Mouse (Mus musculus) hindbrain, embryonic 12.5 days (tissue): ENCODE measurements around the gene Sobp. TPM values are rescaled to one million over a fixed set of nuclear protein-coding genes. Genes with fewer than 3 reads are reported as not detected.

Experiments used
- ATAC-seq: fragments of 200-750 bp; cut with Nextera tagmentation; 2 replicates; pipeline ENCODE4 v1.8.0; 2017; ENCODE audit warnings: moderate TSS enrichment; ENCODE audit not compliant: low FRiP score
- H3K27ac ChIP-seq: fragments of 300-500 bp; sonication (generic); 2 replicates; pipeline ENCODE4 v1.5.1; 2016; ENCODE audit warnings: mild to moderate bottlenecking
- H3K27me3 ChIP-seq: fragments of 300-500 bp; sonication (generic); 2 replicates; pipeline ENCODE4 v1.6.1; 2016; ENCODE audit warnings: mild to moderate bottlenecking
- H3K36me3 ChIP-seq: fragments of 300-500 bp; sonication (generic); 2 replicates; pipeline ENCODE4 v1.6.1; 2016; ENCODE audit warnings: mild to moderate bottlenecking
- H3K4me1 ChIP-seq: fragments of 300-500 bp; sonication (generic); 2 replicates; pipeline ENCODE4 v1.6.1; 2016
- H3K4me2 ChIP-seq: fragments of 300-500 bp; sonication (generic); replicated peaks from 2 replicates; pipeline ENCODE4 v1.6.1; 2016; ENCODE audit warnings: mild to moderate bottlenecking
- H3K4me3 ChIP-seq: fragments of 300-500 bp; sonication (generic); 2 replicates; pipeline ENCODE4 v1.5.1; 2016; ENCODE audit warnings: mild to moderate bottlenecking
- H3K9ac ChIP-seq: fragments of 300-500 bp; sonication (generic); 2 replicates; pipeline ENCODE4 v1.6.1; 2016; ENCODE audit warnings: mild to moderate bottlenecking, moderate library complexity
- H3K9me3 ChIP-seq: fragments of 300-500 bp; sonication (generic); replicated peaks from 2 replicates; pipeline ENCODE4 v1.6.1; 2016; ENCODE audit warnings: mild to moderate bottlenecking
- WGBS: fragments of 180-500 bp; shearing (Covaris S2); methylation state at CpG from one replicate; pipeline ENCODE4 v1.1.7; 2016; 5-methylcytosine and 5-hydroxymethylcytosine counted together
- polyA plus RNA-seq: library from polyadenylated mRNA; unstranded; fragments of >200 nt; fragmentation: Nextera tagmentation; extraction: Ambion mirVana; gene quantifications from 2 replicates; pipeline ENCODE4 v1.2.1, GENCODE M21; 2016

The Sobp gene
- polyA plus RNA-seq, 1 experiment from 2014 or later = 11.5 TPM

DNA sequence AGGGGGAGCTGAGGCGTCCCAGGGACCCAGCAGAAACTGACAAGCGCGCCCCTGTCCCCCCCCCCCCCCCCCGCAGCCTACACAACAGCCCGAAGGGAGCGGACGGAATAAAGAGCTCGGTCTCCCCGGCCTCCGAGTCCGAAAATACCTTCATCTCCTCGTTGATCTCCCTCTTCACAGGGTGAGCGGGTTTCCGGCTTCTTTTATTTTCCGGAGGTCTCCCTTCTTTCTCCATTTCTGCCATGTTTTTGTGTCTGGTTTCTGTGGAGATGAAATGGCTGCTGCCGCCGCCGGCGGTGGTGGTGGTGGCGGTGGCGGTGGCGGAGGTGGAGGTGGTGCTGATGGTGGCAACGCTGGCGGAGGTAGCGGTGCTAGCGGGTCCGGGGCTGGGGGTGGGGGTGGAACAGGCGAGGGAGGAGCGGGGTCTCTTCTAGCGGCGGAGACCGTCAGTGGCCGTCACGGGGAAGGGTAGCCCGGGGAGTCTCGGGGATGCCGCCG lies 453 bp downstream of the Sobp start:
- H3K9me3 ChIP-seq = no peaks in the 10 kb centered on the region
- peaks cover 28% of the 10 kb centered on the region for H3K4me1 ChIP-seq
- H3K27ac ChIP-seq = peak overlapping the region; percentile 98
- peak overlapping the region; percentile 94 for H3K9ac ChIP-seq
- no peaks in the 10 kb centered on the region for H3K36me3 ChIP-seq
- 0% methylated on average over 24 of the region's 38 CpGs for WGBS
- H3K4me2 ChIP-seq = peak overlapping the region; percentile 83
- peaks cover 6% of the 10 kb centered on the region for H3K27me3 ChIP-seq
- ATAC-seq = peak; percentile 57
- H3K4me3 ChIP-seq = peak overlapping the region; percentile 89

DNA sequence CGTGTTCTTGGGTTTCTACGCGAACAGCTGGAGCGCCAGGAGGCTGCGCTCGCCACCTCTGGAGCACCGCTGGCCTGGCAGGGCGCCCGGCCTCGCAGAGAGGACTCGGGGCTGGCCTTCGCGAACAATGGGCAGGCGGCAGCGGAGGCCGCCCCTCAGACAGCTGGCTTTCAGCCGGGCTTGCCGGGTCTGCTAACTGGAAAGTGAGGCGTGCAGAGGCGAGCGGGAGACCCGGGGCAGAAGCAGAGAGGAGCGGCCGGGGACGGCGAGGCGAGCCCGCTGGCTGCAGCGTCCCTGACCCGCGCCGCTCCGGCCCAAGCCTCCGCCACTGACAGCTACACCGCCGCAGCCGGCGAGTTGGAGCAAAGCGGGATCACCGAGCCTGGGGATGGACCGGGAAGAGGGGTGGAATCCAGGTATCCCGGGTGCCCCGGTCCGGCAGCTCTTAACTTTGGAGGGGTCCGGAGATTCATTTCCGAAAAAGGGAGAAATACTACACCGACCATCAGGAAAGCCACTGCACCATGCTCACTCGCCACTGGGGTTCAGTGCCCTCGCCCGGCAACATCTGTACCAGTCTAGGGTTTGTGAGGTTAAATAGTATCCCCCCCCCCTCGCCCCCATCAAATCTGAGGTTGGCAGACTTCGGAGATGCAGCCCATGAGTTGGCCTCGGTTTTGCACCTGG lies 1.0 kb downstream of the Sobp start:
- peaks cover 6% of the 10 kb centered on the region for H3K27me3 ChIP-seq
- H3K4me3 ChIP-seq = peak overlapping the region; percentile 89
- H3K27ac ChIP-seq = peak overlapping the region; percentile 98
- peak; percentile 27 for ATAC-seq
- WGBS = under 1% methylated on average over 53 of the region's 53 CpGs
- peaks cover 28% of the 10 kb centered on the region for H3K4me1 ChIP-seq
- H3K4me2 ChIP-seq = peak overlapping the region; percentile 83
- H3K9ac ChIP-seq = peak overlapping the region; percentile 94
- no peaks in the 10 kb centered on the region for H3K9me3 ChIP-seq
- H3K36me3 ChIP-seq = no peaks in the 10 kb centered on the region

DNA sequence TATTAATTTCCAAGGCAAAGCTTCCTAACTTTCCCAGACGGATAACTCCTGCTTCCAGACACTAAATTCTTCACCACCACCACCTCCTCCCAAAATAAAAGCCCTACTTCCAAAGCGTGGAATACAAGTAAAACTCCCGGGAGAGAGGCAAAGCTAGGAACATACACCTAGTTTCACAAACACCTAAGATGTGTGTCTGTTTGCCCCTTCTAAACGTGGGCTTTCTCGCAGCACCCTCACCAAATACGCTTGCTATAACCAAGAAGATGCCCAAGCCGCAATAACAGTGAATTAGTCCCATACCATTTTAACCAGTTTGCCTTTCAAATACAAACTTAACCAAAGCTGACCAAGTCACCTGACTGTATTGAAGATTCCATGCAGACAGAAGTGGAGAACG lies 1.8 kb downstream of the Sobp start:
- 2% methylated on average over 8 of the region's 8 CpGs for WGBS
- no peaks in the 10 kb centered on the region for H3K36me3 ChIP-seq
- no peak for ATAC-seq
- peak overlapping the region; percentile 89 for H3K4me3 ChIP-seq
- H3K9me3 ChIP-seq = no peaks in the 10 kb centered on the region
- H3K27ac ChIP-seq = peak overlapping the region; percentile 98; the same call in 1 of the 2 replicates
- H3K27me3 ChIP-seq = peaks cover 6% of the 10 kb centered on the region
- H3K9ac ChIP-seq = peak overlapping the region; percentile 94
- peak overlapping the region; percentile 83 for H3K4me2 ChIP-seq
- peaks cover 28% of the 10 kb centered on the region for H3K4me1 ChIP-seq

DNA sequence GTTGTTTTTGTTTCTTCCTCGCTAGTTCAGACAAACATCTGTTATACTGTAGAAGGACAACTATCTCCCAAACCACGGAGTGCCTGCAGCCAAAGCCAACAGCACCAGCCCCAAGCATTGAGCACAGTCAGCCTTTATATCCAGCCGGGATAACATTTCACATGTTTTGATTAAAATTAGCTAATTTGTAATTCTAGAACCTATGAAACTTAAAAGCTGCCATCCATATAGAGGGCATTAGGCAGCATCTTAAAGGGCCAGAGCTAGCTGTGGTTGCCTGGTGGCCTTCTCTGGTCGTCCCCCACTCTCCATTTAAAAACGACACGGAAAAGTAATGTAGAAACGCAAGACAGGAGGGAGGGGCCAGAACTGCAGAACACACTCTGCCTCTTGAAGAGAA lies 2.3 kb downstream of the Sobp start:
- peaks cover 28% of the 10 kb centered on the region for H3K4me1 ChIP-seq

DNA sequence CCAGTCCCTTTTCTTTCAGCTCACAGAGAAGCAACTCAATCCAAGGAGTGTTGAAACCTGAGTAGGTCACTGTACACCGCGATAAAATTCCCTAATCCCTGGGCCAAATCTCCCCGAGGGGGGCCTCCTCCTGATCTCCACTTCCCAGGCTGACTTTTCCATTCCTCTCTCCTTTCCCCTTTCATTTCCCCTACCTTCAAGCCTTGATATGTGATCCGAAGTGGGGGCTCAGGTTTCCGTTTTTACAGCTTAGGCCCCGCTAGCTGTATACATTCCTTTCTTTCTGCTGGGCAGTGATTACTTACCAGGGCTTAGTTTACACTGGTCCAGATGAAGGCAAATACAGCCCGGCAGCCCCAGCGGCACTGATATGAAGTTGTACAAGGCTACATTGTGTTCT lies 3.2 kb downstream of the Sobp start:
- peak overlapping the region; percentile 45; the same call in 1 of the 2 replicates for H3K9ac ChIP-seq
- H3K27ac ChIP-seq = peak overlapping the region; percentile 35; the same call in 1 of the 2 replicates
- H3K27me3 ChIP-seq = peaks cover 5% of the 10 kb centered on the region
- H3K4me1 ChIP-seq = peaks cover 28% of the 10 kb centered on the region
- peak overlapping the region; percentile 89 for H3K4me3 ChIP-seq
- no peaks in the 10 kb centered on the region for H3K36me3 ChIP-seq
- no peak for ATAC-seq
- peak overlapping the region; percentile 83 for H3K4me2 ChIP-seq
- H3K9me3 ChIP-seq = 0 out of 2 replicates have a peak, but pooled peaks cover 3% of the 10 kb centered on the region
- WGBS = 4% methylated on average over 8 of the region's 8 CpGs

More for the DNA sequence above, 2.3 kb downstream of the Sobp start:
- Histone ChIP-seq H3K27me3 (peaks cover 6% of the 10 kb centered on the region), H3K9me3 (no peaks in the 10 kb centered on the region), H3K9ac (peak overlapping the region; percentile 94), H3K27ac (no peak overlapping the region), H3K4me3 (peak overlapping the region; percentile 89), H3K4me2 (peak overlapping the region; percentile 83), H3K36me3 (no peaks in the 10 kb centered on the region)
- 2% methylated on average over 7 of the region's 7 CpGs for WGBS
- no peak for ATAC-seq

DNA sequence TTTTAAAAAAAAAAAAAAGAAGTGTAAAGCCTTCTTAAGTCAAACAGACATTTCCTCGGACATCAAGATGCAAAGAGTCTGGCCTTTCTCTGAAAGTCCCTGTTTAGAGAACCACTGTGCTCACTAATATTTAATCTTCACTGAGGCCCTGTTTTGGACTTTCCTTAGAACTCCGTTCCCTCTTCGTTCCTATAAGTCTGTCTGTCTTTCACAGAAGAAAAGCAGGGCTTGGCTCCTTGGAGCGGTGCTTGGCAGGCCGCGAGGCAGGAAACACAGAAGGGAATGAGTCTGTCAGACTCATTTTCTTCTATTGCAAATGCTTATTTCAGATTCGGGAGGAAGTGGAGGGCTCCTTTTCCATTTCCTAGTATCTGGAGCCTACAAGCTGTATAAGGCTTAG lies 5.5 kb downstream of the Sobp start:
- Histone ChIP-seq H3K9ac (no peak overlapping the region), H3K36me3 (no peaks in the 10 kb centered on the region), H3K4me2 (no peak overlapping the region), H3K9me3 (0 out of 2 replicates have a peak, but pooled peaks cover 3% of the 10 kb centered on the region), H3K4me1 (peaks cover 18% of the 10 kb centered on the region), H3K27ac (no peak overlapping the region), H3K27me3 (no peaks in the 10 kb centered on the region), H3K4me3 (no peak overlapping the region)
- 77% methylated on average over 7 of the region's 7 CpGs for WGBS
- ATAC-seq = no peak

DNA sequence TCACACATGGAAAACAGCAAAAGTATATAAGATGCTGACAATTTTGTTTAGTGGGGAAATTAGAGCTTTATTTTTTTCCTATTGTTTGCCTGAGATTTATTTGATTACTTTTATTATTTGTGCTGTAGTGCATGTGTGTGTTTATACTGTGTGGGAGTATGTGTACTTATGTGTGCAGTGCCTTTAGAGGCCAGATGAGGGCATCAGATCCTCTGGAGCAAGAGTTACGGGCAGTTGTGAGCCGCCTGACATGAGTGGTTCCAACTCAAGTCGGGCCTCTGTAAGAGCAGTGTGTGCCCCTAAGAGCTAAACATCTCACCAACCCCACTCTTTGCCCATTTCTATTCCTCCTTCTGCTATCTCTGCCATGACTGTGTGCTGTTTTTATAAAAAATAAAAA lies 7.5 kb downstream of the Sobp start:
- ATAC-seq = no peak
- Histone ChIP-seq H3K4me1 (peaks cover 16% of the 10 kb centered on the region), H3K36me3 (no peaks in the 10 kb centered on the region), H3K4me2 (no peak overlapping the region), H3K27ac (no peak overlapping the region), H3K4me3 (no peak overlapping the region), H3K9me3 (peaks cover 9% of the 10 kb centered on the region; the same call in 1 of the 2 replicates), H3K9ac (no peak overlapping the region), H3K27me3 (no peaks in the 10 kb centered on the region)
- 91% methylated on average over 3 of the region's 3 CpGs for WGBS

DNA sequence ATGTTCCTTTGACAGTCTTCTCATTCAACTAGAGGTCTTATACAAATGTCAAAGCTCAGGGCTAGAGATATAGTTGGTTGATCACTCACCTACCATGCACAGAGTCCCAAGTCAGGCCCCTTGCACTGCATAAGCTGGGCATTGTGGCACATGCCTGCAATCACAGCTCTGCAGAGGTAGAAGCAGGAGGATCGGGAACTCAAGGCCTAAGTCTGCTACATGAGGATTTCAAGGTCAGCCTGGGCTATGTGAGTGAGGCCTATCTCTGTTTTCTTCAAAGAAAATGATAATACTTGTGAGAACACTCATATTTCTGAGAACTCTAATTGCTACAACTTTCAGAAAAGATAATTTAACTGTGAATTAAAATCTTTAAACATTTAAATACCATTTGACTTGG lies 8.2 kb downstream of the Sobp start:
- Histone ChIP-seq H3K27ac (no peak overlapping the region), H3K9me3 (peaks cover 9% of the 10 kb centered on the region; the same call in 1 of the 2 replicates), H3K4me1 (peaks cover 13% of the 10 kb centered on the region), H3K4me2 (no peak overlapping the region), H3K27me3 (no peaks in the 10 kb centered on the region), H3K4me3 (no peak overlapping the region), H3K36me3 (no peaks in the 10 kb centered on the region), H3K9ac (no peak overlapping the region)
- 91% methylated on average over 1 of the region's 1 CpGs for WGBS
- ATAC-seq = no peak

DNA sequence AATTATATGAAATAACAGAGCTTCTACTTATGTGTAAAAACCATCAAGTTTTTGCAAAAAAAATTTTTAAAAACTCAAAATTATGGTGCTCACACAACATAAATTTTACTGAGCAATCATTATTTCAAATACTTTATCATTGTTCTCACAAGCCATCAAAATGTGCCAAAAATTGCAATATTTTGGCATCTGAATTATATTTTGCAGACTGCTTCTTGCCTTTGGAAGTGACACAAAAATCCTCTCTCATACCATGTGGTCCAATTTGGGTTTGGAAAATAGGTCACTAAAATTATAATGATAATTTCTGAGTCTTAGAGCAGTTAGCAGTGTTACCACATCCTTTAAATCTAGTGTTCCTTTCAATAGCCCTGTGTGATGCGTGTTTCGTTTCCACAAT lies 9.9 kb downstream of the Sobp start:
- no peak overlapping the region for H3K4me2 ChIP-seq
- no peaks in the 10 kb centered on the region for H3K36me3 ChIP-seq
- no peak overlapping the region for H3K4me3 ChIP-seq
- 93% methylated on average over 2 of the region's 2 CpGs for WGBS
- no peak overlapping the region for H3K9ac ChIP-seq
- no peak for ATAC-seq
- no peaks in the 10 kb centered on the region for H3K27me3 ChIP-seq
- H3K27ac ChIP-seq = no peak overlapping the region
- peaks cover 9% of the 10 kb centered on the region; the same call in 1 of the 2 replicates for H3K9me3 ChIP-seq
- H3K4me1 ChIP-seq = peaks cover 12% of the 10 kb centered on the region

DNA sequence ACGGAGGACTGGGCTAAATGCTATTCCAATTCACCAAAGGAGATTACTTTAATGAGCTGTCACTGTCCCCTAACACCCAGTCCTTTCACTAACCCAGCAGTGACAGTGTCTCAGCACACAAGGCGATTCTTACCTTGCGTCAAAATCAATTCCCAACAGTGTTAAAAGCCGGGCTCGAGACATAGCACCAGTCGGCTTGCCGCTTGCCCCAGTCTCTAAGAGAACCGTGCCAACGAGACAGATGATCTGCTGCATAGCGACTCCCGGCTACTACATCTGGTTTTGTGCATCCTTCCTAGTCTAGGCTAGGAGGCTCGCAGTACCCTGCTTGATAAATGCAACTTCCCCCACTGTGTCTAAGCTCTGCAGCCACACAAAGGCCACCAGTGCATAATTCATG lies 12.0 kb downstream of the Sobp start:
- peak overlapping the region; percentile 76 for H3K27ac ChIP-seq
- H3K9ac ChIP-seq = peak overlapping the region; percentile 2; the same call in 1 of the 2 replicates
- peaks cover under 1% of the 10 kb centered on the region; the same call in 1 of the 2 replicates for H3K36me3 ChIP-seq
- WGBS = 50% methylated on average over 12 of the region's 12 CpGs
- H3K27me3 ChIP-seq = no peaks in the 10 kb centered on the region
- no peak overlapping the region for H3K4me3 ChIP-seq
- peaks cover 12% of the 10 kb centered on the region for H3K4me1 ChIP-seq
- H3K9me3 ChIP-seq = peaks cover 9% of the 10 kb centered on the region; the same call in 1 of the 2 replicates
- H3K4me2 ChIP-seq = peak overlapping the region; percentile 9; the same call in 1 of the 2 replicates
- peak; percentile 60 for ATAC-seq

DNA sequence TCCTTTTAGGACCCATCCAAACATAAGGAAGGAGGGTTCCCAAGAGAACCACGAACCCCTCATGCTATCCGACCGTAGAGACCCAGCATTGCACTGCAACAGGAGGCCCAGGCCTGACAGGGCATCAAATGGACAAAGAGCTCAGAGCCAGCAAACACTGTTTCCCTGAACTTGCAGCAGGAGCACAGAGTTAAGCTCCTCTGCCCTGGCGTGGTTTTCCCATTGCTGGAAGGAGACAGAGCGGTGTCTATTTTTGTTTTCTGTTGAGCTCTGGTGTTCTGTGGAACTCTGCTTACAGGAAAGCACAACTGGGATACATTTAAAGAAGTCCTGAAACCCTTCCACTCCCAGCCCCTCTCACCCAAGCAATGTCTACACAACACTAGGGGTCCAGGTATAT lies 15.0 kb downstream of the Sobp start:
- Histone ChIP-seq H3K4me2 (no peak overlapping the region), H3K27ac (no peak overlapping the region), H3K4me3 (no peak overlapping the region), H3K9me3 (peaks cover 6% of the 10 kb centered on the region; the same call in 1 of the 2 replicates), H3K36me3 (peaks cover 4% of the 10 kb centered on the region; the same call in 1 of the 2 replicates), H3K9ac (no peak overlapping the region), H3K27me3 (no peaks in the 10 kb centered on the region), H3K4me1 (peaks cover 29% of the 10 kb centered on the region)
- ATAC-seq = no peak
- whole genome bisulfite sequencing = 86% methylated on average over 5 of the region's 5 CpGs

DNA sequence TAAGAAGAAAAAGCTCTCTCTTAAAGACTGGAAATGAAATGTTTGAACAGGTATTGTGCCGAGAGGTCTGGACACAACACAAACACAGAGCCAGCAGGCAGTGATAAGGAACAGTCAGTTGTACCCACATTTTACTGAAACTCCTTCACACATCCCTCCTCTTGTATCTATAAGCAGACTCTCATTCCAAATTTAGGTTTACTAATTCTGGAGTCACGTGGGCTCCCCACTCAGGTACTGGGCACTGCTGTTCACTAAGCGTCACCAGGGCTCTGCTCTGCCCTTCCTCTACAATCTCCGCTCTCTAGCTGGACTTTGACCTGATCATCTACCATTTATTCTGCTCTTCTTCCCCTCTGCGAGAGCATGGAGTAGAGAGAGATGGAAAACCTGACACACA lies 15.4 kb downstream of the Sobp start:
- Histone ChIP-seq H3K9ac (no peak overlapping the region), H3K36me3 (peaks cover 4% of the 10 kb centered on the region; the same call in 1 of the 2 replicates), H3K4me3 (no peak overlapping the region), H3K4me1 (peaks cover 33% of the 10 kb centered on the region), H3K27me3 (no peaks in the 10 kb centered on the region), H3K27ac (no peak overlapping the region), H3K4me2 (no peak overlapping the region), H3K9me3 (peaks cover 6% of the 10 kb centered on the region; the same call in 1 of the 2 replicates)
- 87% methylated on average over 5 of the region's 5 CpGs for WGBS
- no peak for ATAC-seq
